Mouse (Mus musculus) Patski (cell line): ENCODE measurements around the gene Tchhl1. TPM values are rescaled to one million over a fixed set of nuclear protein-coding genes. Genes with fewer than 3 reads are reported as not detected.
"Not testable (repeated sequence)": the region's sequence is repeated elsewhere in the genome, so short reads cannot be mapped to it uniquely, and the experiment has no call there.

Source experiments
- ATAC-seq: fragments of 100-300 bp; one replicate; pipeline ENCODE4 v1.8.0; 2021
- CTCF ChIA-PET: fragments of 350-600 bp; sonication (Branson Sonifier 250); formaldehyde crosslinking; loops from one replicate; lab custom pipeline; 2022; ENCODE audit warnings: inconsistent platforms; lab: Charles Lee
- POLR2A ChIA-PET: fragments of 350-600 bp; sonication (Branson Sonifier 250); formaldehyde crosslinking; loops from one replicate; lab custom pipeline; 2022; ENCODE audit warnings: antibody characterized with exemption, inconsistent platforms; lab: Charles Lee
- DNase-seq: peaks from one replicate; pipeline ENCODE4 v3.0.0-alpha.2; 2011; ENCODE audit warnings: low read depth, low spot score
- H3K27me3 ChIP-seq: fragments of 371-371 bp; one replicate; pipeline ENCODE4 v1.5.1; 2021
- CTCF ChIP-seq: fragments of 100-300 bp; IDR thresholded peaks from one replicate; pipeline ENCODE4 v1.5.1; 2021
- in situ Hi-C: fragments of 300-500 bp; cut with MboI; formaldehyde crosslinking; loops from 3 replicates; pipeline ENCODE4 v1.11.1; 2018; ENCODE audit warnings: low pct_unique_long_range_greater_than_20kb, mixed read lengths
- polyA plus RNA-seq: library from polyadenylated mRNA; unstranded; gene quantifications from one replicate; pipeline ENCODE4 v1.2.3, GENCODE M21; 2021

The Tchhl1 gene
- 0.03 TPM for polyA plus RNA-seq

DNA sequence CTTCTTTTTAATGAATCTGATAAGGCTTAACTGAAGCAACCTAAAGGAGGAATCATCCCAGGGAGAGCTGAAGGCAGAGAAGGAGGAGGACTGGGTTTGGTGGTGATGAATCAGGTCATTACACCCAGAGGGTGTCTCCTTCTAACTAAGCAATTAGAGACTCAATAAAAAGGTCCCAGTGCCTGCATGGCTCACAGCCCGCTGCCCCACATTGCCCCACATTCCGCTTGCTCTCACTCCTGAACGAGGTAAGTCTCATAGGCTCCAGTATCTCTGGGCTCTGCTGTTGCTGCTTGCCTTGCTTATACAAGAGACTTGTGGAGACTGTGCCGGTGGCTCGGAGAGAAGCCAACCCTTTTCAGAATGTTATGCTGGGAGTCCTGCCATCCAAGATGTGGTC lies at the start of gene Tchhl1:
Gene Tchhl1, plus strand, starts transcription at position 194 of the 400 bp plus-strand sequence.
- ATAC-seq (peak; percentile 94), DNase-seq (no peak)
- ChIA-PET CTCF (no interaction called here), POLR2A (no interaction called here)
- peaks cover 59% of the 10 kb centered on the region for H3K27me3 ChIP-seq
- TF ChIP-seq CTCF, result no peak
- in situ Hi-C loops, result no loop called here

DNA sequence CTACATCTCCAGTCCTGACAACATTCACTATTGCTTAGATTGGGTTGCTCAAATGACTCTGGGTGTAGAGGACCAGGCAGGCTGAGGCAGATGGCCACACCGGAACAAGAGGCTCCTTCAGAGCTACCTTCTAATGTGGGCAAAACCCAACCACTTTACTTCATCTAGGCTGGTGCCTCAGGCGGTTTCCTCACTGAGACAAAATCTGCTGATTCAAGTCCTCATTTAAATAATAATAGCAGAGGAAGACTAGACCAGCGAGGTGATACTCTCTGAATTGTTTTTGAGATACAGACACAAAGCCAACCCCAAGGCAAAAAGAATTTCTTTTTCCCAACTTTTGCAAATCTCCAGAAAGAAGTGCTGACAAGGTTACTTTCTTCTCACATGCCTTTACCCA lies 36.9 kb upstream of the Tchhl1 start:
- in situ Hi-C loops, result no loop called here
- ATAC-seq, result no peak
- ChIA-PET CTCF (interaction anchor here (1.7 kb wide), 1 partner anchor 8 kb away, joined by 4 read pairs; no protein-coding TSS in a partner anchor), POLR2A (no interaction called here)
- no peak for TF ChIP-seq CTCF
- DNase-seq, result no peak
- peaks cover 46% of the 10 kb centered on the region for H3K27me3 ChIP-seq

DNA sequence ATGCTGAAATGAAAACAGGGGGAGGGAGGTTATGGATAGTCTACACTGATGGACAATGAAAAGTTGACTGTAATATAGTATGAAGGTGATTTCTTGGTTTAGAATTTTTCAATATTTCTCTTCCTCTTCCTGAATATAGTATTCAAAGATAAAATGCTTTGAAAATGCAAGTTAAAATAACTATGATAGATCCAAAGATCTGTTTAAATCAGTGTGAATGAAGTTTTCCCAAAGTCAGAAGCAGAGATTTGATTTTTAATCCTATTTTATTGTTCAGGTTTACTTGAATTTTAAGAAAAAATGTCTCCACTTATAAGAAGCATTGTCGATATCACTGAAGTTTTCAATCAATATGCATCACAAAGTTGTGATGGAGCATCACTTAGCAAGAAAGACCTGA lies 26.5 kb upstream of the Tchhl1 start, which contains the start of gene Tchh:
Gene Tchh, plus strand, starts transcription at position 301 of the 400 bp plus-strand sequence.
- H3K27me3 ChIP-seq, result peaks cover 85% of the 10 kb centered on the region
- no peak for TF ChIP-seq CTCF
- in situ Hi-C loops, result no loop called here
- no peak for ATAC-seq
- ChIA-PET CTCF (no interaction called here), POLR2A (no interaction called here)
- DNase-seq, result no peak

DNA sequence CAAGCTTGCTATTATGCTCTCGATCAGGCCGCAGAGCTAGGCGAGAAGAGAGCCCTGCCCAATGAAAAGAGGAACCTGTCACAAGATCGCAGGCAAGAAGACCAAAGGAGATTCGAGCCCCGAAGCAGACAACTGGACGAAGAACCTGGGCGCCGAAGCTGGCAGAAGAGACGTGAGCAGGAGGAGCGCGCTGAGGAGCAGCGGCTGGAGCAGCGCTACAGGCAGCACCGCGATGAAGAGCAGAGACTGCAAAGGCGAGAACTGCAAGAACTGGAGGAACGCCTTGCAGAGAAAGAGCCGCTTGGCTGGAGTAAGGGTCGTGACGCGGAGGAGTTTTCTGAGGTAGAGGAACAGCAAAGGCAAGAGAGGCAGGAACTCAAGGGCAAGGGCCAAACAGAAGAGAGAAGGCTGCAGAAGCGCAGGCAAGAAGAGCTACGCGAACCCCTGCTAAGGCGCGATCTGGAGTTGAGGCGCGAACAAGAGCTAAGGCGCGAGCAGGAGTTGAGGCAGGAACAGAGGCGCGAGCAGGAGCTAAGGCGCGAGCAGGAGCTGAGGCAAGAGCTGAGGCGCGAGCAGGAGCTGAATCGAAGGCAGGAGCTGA lies 25.0 kb upstream of the Tchhl1 start:
- POLR2A ChIA-PET, result no interaction called here
- H3K27me3 ChIP-seq, result peaks cover 84% of the 10 kb centered on the region
- CTCF ChIA-PET, result interaction anchor here (0.9 to 5.6 kb wide), 8 partner anchors 11 to 160 kb away, joined by 3 to 53 read pairs (median 4); no protein-coding TSS in a partner anchor
- ATAC-seq (no peak), DNase-seq (no peak)
- no peak for TF ChIP-seq CTCF
- in situ Hi-C loops, result no loop called here

DNA sequence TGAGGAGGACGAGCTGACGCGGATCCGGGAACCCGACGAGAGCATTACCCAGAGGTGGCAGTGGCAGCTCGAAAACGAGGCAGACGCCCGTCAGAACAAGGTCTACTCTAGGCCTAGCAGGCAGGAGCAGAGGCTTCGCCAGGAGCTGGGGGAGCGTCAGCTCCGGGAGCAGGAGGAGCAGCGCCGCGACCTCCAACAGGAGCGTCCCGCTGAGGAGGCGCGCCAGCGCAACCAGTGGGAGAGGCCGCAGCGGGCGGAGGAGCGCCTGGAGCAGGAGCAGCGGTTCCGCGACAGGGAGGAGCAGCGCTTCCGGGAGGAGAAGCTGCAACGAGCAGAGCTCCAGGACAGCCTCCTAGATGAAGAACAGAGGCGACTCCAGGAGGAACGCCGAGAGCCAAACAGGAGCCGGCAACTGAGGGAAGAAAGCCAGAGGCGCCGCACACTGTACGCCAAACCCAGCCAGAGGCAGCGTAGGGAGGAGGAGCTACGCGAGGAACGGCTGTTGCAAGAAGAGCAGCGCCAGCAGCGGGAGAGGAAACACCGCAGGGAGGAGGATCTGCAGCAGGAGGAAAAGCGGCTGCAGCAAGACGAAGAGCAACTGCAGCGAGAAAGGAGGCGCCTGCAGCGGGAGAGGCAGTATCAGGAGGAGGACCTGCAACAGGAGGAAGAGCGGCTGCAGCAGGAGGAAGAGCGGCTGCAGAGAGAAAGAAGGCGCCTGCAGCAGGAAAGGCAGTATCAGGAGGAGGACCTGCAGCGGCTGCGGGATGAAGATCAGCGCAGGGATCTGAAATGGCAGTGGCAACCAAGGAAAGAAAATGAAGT lies 24.0 kb upstream of the Tchhl1 start:
- CTCF ChIA-PET, result interaction anchor here (0.9 to 5.6 kb wide), 10 partner anchors 12 to 159 kb away, joined by 3 to 53 read pairs (median 4); no protein-coding TSS in a partner anchor
- in situ Hi-C loops, result no loop called here

DNA sequence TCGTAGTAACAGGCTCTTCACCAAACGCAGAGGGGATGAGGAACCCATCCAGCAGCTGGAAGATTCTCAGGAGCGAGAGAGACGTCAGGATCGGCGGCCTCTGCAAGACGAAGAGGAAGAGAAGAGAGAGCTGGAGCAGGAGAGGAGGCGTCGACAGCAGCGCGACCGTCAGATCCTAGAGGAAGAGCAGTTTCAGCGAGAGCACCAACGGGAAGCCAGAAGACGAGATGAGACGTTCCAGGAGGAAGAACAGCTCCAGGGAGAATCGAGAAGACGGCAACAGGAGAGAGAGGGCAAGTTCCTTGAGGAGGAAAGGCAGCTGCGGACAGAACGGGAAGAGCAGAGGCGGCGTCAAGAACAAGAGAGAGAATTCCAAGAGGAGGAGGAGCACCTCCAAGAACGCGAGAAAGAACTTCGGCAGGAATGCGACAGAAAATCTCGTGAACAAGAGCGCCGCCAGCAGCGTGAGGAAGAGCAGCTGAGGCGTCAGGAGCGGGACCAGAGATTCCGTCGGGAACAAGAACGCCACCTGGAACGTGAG lies 23.3 kb upstream of the Tchhl1 start:
- DNase-seq (no peak), ATAC-seq (peak; percentile 42)
- ChIA-PET CTCF (interaction anchor here (1.0 to 5.6 kb wide), 12 partner anchors 9 to 315 kb away, joined by 3 to 53 read pairs (median 4); no protein-coding TSS in a partner anchor), POLR2A (no interaction called here)
- TF ChIP-seq CTCF, result no peak
- in situ Hi-C loops, result no loop called here
- peaks cover 85% of the 10 kb centered on the region for H3K27me3 ChIP-seq

More for the DNA sequence above, 24.0 kb upstream of the Tchhl1 start:
- ATAC-seq (peak; percentile 78), DNase-seq (peak; percentile 74)
- peaks cover 85% of the 10 kb centered on the region for H3K27me3 ChIP-seq
- POLR2A ChIA-PET, result interaction anchor here (0.6 kb wide), 1 partner anchor 194 kb away, joined by 3 read pairs; no protein-coding TSS in a partner anchor
- TF ChIP-seq CTCF, result no peak

DNA sequence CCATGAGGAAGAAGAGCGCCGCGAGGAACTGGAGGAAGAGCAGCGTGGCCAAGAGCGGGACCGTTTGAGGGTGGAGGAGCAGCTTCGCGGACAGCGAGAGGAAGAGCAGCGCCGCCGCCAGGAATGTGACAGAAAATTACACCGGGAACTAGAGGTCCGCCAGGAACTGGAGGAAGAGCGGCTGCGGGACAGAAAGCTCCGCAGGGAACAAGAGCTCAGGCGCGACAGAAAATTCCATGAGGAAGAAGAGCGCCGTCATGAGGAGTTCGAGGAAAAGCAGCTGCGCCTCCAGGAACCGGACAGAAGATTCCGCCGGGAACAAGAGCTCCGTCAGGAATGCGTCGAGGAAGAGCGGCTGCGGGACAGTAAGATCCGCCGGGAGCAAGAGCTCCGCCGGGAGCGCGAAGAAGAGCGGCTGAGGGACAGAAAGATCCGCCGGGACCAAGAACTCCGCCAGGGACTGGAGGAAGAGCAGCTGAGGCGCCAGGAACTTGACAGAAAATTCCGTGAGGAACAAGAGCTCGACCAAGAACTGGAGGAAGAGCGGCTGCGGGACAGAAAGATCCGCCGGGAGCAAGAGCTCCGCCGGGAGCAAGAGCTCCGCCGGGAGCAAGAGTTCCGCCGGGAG lies 22.3 kb upstream of the Tchhl1 start:
- POLR2A ChIA-PET, result interaction anchor here (0.6 kb wide), 1 partner anchor 91 kb away, joined by 4 read pairs; no protein-coding TSS in a partner anchor
- in situ Hi-C loops, result no loop called here
- H3K27me3 ChIP-seq, result peaks cover 85% of the 10 kb centered on the region
- ATAC-seq (no peak), DNase-seq (no peak)
- no peak for TF ChIP-seq CTCF
- CTCF ChIA-PET, result interaction anchor here (1.0 to 5.6 kb wide), 11 partner anchors 8 to 316 kb away, joined by 3 to 53 read pairs (median 4); no protein-coding TSS in a partner anchor

DNA sequence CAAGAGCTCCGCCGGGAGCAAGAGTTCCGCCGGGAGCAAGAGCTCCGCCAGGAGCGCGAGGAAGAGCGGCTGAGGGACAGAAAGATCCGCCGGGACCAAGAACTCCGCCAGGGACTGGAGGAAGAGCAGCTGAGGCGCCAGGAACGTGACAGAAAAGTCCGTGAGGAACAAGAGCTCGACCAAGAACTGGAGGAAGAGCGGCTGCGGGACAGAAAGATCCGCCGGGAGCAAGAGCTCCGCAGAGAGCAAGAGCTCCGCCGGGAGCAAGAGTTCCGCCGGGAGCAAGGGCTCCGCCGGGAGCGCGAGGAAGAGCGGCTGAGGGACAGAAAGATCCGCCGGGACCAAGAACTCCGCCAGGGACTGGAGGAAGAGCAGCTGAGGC lies 21.8 kb upstream of the Tchhl1 start:
- in situ Hi-C loops, DNase-seq: not testable (repeated sequence)
- ChIA-PET POLR2A (interaction anchor here (0.6 kb wide), 1 partner anchor 91 kb away, joined by 4 read pairs; no protein-coding TSS in a partner anchor), CTCF (interaction anchor here (1.0 to 5.6 kb wide), 7 partner anchors 38 to 317 kb away, joined by 3 to 53 read pairs (median 4); no protein-coding TSS in a partner anchor)
- peak; percentile 0 for ATAC-seq
- H3K27me3 ChIP-seq, result peaks cover 85% of the 10 kb centered on the region

DNA sequence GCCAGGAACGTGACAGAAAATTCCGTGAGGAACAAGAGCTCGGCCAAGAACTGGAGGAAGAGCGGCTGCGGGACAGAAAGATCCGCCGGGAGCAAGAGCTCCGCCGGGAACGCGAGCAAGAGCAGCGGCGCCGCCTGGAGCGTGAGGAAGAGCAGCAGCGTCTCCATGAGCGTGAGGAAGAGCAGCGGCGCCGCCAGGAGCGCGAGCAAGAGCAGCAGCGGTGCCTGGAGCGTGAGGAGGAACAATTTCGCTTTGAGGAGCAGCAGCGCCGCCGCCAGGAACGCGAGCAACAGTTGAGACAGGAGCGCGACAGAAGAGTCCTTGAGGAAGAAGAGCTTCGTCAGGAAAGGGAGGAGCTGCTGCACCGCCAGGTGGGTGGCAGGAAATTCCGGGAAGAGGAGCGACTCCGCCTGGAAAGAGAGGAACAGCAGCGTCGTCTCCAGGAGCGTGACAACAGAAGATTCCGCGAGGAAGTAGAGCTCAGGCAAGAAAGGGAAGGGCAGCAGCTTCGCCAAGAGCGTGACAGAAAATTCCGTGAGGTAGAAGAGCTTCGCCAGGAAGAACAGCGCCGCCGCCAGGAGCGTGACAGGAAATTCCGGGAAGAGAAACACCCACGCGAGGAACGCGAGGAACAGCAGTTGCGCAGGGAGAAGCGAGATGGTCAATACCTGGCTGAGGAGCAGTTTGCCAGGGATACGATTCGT lies 21.3 kb upstream of the Tchhl1 start:
- ChIA-PET POLR2A (interaction anchor here (0.6 kb wide), 1 partner anchor 92 kb away, joined by 4 read pairs; no protein-coding TSS in a partner anchor), CTCF (interaction anchor here (0.9 to 5.6 kb wide), 7 partner anchors 36 to 86 kb away, joined by 3 to 53 read pairs (median 4); no protein-coding TSS in a partner anchor)
- ATAC-seq (peak; percentile 28), DNase-seq (no peak)
- H3K27me3 ChIP-seq, result peaks cover 85% of the 10 kb centered on the region
- in situ Hi-C loops, result no loop called here
- no peak for TF ChIP-seq CTCF
